Mouse (Mus musculus) urinary bladder, postnatal 4 days (tissue): ENCODE measurements around the gene St6galnac4.

ENCODE experiments used
- DNase-seq, 2 experiments: peaks; one replicate each; pipeline ENCODE4 v3.0.0; 2021 to 2022; ENCODE audit warnings: low spot score in 2 of 2

The St6galnac4 gene

GRCm38 (mm10) chr2:32601417-32602065 is 14.6 kb downstream of the St6galnac4 start:
- no peak for DNase-seq

DNA sequence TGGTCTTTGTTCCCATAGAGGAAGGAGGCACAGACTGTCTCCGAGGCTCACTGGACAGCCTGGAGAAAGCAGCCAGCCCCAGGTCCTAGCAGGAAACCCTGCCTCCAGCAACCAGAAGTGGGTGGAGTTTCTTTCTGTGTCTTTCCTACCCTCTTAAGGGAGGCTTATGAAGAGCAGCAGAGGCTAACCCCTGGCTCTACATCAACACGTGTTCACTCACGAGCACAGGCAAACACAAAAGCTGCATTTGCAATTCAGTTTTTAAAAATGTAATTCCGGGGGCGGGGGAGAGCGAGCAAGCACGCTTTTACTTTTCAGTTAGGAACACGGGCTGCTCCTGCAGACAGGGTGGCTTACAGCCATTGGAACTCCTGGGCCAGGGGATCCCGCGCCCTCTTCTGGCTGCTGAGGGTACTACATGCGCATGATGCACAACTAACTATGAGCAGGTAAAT is 15.7 kb downstream of the St6galnac4 start:
- DNase-seq, result peak; percentile 80 to 92

- DNase-seq, result no peak
Measured at GRCm38 (mm10) chr2:32604631-32605030, 17.7 kb downstream of the St6galnac4 start.

DNA sequence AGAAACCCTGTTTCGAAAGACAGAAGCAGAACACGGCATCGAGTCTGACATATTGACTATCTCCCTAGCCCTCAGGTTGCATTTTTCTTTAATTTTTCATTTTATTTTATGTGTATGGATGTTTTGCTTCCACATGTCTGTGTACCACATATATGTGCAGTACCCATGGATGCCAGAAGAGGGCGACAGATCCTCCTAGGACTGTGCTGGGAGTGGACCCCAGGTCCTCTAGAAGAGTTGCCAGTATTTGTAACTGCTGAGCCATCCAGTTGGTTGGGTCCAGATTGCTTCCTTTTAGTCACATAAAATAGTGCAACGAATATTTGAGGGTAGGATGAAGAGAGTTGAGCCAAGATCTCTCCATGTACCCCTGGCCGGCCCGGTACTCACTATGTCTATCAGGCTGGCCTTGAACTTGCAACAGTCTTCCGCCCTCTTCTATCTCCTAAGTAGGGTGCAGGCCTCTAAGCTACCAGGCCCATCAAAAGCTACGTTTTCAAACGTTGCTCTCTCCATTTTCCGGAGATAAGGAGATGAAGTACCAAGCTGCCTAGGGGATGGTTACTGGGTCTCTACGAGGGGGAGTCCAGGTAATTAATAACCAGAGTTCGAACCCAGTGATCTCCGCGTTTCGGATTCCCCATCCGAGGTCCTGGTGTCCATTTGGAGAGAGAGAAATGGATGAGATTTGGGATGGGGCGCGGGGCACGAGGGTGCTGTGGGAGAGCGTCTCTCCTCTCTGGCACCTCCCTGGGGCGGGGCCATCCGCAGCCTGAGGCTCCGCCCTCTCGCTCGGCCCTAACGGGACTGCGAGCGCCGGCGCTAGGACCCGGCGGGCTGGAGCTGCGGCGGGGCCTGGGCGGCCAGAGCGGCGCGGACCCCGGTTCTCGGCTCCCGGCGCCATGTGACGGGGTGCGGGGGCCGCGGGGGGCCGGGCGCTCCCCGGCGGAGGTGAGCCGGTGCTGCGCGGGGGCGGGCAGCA is 19.6 kb downstream of the St6galnac4 start:
- DNase-seq, result peak; percentile 83 to 88

DNA sequence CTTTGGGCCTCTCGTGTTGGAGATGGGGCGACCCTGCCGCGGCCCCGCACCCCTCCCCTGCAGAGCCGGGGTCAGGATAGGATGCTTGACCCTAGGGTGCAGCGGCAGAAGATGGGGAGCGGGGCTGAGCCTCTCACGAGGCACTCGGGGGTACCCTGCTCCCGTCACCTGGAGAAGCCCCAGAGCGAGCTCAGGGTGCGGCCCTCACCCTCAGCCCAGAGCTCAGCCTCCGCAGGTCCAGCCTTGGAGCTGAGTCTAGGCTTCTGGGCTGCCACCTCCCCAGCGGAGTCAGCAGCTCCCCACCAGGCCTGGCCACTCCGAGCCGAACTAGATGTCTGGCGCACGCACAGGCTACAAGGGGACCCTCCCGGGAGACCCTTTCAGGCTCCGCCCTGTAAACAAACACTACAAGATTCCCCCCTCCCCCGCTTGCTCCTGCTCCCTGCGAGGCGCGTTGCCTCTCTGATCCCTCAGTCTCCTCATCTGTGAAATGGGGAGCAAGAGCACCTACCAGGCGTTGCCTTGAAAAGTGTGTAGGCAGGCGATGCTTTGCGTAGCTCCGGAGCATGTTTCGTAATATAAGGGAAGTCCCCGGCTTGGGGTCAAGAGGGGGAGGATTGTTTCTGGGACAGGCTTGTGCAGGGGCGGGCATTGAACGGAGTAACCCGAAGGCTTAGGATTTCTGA is 20.5 kb downstream of the St6galnac4 start:
- DNase-seq, result peak in 1 of 2 experiments; percentile 48

GRCm38 (mm10) chr2:32608141-32608777 is 21.4 kb downstream of the St6galnac4 start:
- peak; percentile 63 to 76 for DNase-seq

GRCm38 (mm10) chr2:32608778-32609435 is 22.0 kb downstream of the St6galnac4 start:
- DNase-seq, result no peak

DNA sequence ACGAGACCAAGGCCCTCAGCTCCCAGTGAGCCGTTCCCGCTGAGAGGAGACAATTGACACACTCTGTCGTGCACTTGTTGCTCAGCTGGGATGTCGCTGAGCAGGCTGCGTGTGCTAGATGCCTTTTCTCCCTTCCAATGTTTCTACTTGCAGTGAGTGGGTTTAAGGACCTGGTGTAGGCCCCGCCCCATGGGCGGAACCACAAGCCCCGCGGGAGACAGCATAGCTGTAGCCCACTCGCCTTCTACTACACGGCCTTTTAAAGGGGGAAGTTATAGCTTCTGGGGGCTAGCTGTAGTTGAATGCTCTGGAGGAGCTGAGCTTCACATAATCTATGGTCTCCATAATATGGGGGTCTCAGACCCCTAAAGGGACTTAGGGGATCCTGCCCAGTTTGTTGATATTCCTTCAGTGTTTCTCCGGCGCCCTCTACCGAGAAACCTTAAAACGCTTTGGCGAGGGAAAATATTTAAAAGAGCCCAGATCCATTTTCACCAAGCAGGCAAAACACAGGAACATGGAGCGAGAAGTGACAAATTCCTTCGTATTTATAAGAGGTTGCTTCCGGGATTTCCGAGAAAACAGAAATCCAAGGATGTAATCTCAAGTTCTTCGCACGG is 23.8 kb downstream of the St6galnac4 start:
- DNase-seq, result no peak

DNA sequence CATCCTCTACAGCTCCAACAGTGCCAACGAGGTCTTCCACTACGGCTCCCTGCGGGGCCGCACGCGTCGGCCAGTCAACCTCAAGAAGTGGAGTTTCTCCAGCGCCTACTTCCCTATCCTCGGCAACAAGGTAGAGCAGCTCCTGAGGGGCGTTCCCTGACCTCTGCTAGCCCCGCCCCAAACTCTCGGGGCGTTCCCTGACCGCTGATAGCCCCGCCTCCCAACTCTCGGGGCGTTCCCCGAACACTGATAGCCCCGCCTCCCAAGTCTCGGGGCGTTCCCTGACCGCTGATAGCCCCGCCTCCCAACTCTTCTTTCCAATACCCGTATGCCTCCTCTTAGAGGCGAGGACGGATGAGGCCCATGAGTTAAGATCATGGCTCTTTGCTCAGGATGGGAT is 25.4 kb downstream of the St6galnac4 start:
- no peak for DNase-seq

- DNase-seq, result no peak
Measured at GRCm38 (mm10) chr2:32617109-32617508, 30.2 kb downstream of the St6galnac4 start.

DNA sequence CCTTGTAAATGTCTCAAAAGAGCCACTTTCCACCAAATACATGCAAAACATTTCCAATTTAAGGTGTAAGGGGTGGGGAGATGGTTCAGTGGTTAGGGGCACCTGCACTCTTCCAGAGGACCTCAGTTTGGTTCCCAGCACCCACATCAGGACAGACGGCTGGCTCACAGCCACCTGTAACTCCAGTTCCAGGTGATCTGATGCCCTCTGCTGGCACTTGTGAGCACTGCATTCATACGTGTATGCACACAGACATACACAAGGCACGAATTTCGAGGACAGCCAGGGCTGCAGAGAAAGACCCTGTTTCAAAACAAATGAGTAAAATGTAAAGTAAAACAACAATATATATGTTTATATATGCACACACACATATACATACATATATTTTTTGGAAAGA is 30.7 kb downstream of the St6galnac4 start:
- DNase-seq, result no peak

GRCm38 (mm10) chr2:32618051-32618450 is 31.2 kb downstream of the St6galnac4 start:
- no peak for DNase-seq

- no peak for DNase-seq
Measured at GRCm38 (mm10) chr2:32620682-32621516, 34.0 kb downstream of the St6galnac4 start.

DNA sequence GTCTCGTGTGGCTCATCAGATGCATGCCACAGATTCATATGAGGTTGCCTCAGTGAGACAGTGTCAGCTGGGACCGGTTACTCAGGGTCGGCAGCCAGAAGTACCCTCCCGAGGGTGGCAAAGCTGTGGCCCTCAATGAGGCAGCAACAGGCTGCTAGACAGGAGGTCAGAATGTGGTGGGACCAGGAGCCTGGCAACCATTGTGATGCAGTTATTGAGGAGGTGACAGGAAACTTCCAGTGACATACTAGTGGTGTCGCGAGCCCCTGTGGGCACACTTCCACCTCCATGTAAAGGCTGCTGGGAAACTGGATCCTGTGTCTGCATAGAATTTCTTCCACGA is 34.6 kb downstream of the St6galnac4 start, which contains the start of gene Ak1:
TSS of gene Ak1 (plus strand) at position 242 of the 343 bp plus-strand sequence.
- DNase-seq, result no peak

DNA sequence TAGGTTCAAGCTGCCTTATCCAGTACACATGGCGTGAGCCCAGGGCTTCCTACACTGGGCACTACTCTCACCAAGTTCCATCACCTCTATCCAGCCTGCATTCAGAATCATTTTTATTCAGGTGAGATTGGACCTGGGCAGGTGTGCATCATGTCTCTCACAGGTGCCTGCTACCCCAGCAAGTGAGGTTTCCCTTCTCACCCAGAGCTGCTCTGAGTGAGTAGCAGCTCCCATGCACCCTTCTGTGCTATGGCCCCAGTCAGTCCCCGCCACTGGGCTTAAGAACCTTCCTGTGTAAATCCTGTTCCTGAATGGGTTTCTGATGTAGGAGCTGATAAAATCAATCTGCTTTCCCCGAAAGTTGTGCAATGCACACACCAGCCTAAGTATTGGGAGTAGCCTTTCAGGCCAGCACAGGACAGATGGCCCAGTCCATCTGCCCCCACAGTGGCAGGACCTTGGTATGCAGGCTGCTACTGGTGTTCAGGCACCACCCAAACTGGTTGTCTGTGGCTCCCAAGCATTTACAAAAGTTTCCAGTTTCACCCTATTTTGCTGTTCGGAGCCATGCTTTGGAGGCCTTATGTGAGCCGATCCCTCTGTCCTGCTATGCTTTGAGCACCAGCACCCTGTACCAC is 37.3 kb downstream of the St6galnac4 start:
- DNase-seq, result no peak

- peak in 1 of 2 experiments; percentile 60 for DNase-seq
Measured at GRCm38 (mm10) chr2:32625212-32625872, 38.4 kb downstream of the St6galnac4 start.

GRCm38 (mm10) chr2:32625873-32626694 is 39.2 kb downstream of the St6galnac4 start:
- DNase-seq, result no peak
